Mouse (Mus musculus) gastrocnemius, postnatal 14 days (tissue): ENCODE measurements around the gene Mrpl18. TPM values are rescaled to one million over a fixed set of nuclear protein-coding genes. Genes with fewer than 3 reads are reported as not detected.
A peak's percentile ranks its signal among the peaks of the same experiment; 100 is the strongest.
"Not testable (repeated sequence)": the region's sequence is repeated elsewhere in the genome, so short reads cannot be mapped to it uniquely, and the experiment has no call there.

Experiments used
- DNase-seq: peaks from one replicate; pipeline ENCODE4 v3.0.0; 2021; ENCODE audit warnings: mixed read lengths
- intact Hi-C: fragments of 180-260 bp; cut with DNase I; formaldehyde crosslinking; loops from one replicate; pipeline ENCODE4 v1.15.1; 2025; ENCODE audit warnings: low total_unique reads
- long read RNA-seq, 2 experiments: library from polyadenylated mRNA; stranded (forward); transcript quantifications; one replicate each; pipeline ENCODE4 v2.0.0; 2021
- total RNA-seq, 2 experiments: library from RNA; stranded (reverse); gene quantifications; 2 replicates each; pipeline ENCODE4 v1.2.3; 2021

The Mrpl18 gene
- total RNA-seq = 10 to 100 TPM; 86.2 to 87.2 TPM
- long read RNA-seq, experiment 1, transcript Mrpl18-201 (4 exons, 1,219 nt) = major isoform, 99 of 108 reads
- long read RNA-seq, experiment 1, partial matches to known transcripts = 2 of 108 reads
- long read RNA-seq, experiment 1, other reads (novel, unspliced or antisense) = 7 of 108 reads
- long read RNA-seq, experiment 2, transcript Mrpl18-201 (4 exons, 1,219 nt) = major isoform, 112 of 119 reads
- long read RNA-seq, experiment 2, partial matches to known transcripts = 1 of 119 reads
- long read RNA-seq, experiment 2, other reads (novel, unspliced or antisense) = 6 of 119 reads

DNA sequence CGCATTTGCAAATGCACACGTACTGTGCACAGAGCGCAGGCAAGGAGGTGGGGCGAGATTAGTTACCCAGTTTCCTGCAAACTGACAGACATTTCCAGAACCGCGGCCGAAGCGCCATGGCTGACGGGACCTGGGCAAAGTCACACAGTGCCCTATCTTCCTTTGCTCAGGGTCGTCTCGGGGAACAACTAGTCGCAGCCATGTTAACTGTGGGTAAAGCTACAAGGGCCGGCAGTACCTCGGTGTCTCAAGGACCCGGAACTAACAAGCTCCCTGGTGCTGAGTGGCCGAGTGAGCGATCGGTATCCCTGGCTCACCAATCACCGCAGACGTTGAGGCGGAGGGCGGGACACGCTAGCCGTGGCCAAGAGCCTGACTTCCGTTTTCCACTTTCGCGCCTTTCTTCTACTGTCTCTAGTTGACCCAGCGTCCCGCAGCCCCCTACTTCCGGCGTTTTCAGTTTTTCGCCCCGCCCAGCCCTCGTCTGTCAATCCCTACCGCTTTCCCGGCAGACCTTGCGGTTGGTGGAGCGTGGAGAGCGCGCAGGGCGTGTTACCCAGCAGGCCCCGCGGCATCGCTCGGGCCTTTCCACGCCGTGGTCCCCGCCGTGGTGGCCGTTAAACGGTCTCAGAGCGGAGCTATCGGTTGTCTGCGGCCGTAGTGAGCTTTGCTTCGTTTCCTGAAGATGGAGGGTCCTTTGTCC is at the start of gene Mrpl18:
Mrpl18 (minus strand) TSS at position 465 of the 703 bp plus-strand sequence.
- intact Hi-C loops = loop anchor here (10.0 kb wide), 1 partner anchor 69 kb away; no protein-coding TSS in a partner anchor
- peak; percentile 99 for DNase-seq

- no peak for DNase-seq
- intact Hi-C loops = no loop called here
Measured at GRCm38 (mm10) chr17:12963476-12963875, 47.3 kb upstream of the Mrpl18 start.

- intact Hi-C loops = no loop called here
Measured at GRCm38 (mm10) chr17:12960331-12960873, 44.3 kb upstream of the Mrpl18 start, which contains the start of gene Acat2. TSS of gene Acat2 (minus strand) at chr17:12960747.

DNA sequence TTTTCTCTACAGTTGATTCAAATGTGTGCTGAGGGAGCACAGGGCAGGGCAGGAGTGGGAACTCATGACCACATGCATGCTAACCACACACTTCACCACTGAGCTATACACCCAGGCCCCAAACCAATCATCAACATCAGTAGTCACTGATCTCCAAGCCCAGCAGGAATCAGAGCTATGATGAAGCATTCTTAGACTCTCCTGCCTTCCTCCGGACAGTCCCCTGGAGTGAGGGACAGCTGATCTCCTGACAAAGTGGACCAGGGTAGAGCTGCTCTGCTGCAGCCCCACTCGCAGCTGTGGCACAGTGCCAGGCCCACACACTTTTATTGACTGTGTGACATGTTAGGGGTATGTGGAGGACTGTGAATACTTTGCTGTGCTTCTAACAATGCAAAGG is 43.2 kb upstream of the Mrpl18 start:
- intact Hi-C loops = not testable (repeated sequence)

More at GRCm38 (mm10) chr17:12960331-12960873, 44.3 kb upstream of the Mrpl18 start, which contains the start of gene Acat2:
- peak; percentile 92 for DNase-seq

GRCm38 (mm10) chr17:12956664-12957063 is 40.5 kb upstream of the Mrpl18 start:
- intact Hi-C loops = no loop called here
- no peak for DNase-seq

More for the DNA sequence above, 43.2 kb upstream of the Mrpl18 start:
- DNase-seq = not testable (repeated sequence)

DNA sequence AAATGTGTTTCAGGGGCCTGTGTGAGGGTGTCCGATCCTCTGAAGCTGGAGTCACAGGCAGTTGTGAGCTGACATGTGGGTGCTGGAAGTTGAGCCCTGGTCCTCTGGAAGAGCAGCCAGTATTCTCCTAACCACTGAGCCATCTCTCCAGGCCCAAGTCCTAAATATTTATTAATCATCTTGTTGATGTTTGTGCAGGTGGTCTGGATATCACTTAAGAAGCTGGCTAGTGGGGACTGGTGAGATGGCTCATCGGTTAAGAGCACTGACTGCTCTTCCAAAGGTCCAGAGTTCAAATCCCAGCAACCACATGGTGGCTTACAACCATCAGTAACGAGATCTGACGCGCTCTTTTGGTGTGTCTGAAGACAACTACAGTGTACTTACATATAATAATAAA is 33.5 kb upstream of the Mrpl18 start:
- intact Hi-C loops = no loop called here
- DNase-seq = no peak

DNA sequence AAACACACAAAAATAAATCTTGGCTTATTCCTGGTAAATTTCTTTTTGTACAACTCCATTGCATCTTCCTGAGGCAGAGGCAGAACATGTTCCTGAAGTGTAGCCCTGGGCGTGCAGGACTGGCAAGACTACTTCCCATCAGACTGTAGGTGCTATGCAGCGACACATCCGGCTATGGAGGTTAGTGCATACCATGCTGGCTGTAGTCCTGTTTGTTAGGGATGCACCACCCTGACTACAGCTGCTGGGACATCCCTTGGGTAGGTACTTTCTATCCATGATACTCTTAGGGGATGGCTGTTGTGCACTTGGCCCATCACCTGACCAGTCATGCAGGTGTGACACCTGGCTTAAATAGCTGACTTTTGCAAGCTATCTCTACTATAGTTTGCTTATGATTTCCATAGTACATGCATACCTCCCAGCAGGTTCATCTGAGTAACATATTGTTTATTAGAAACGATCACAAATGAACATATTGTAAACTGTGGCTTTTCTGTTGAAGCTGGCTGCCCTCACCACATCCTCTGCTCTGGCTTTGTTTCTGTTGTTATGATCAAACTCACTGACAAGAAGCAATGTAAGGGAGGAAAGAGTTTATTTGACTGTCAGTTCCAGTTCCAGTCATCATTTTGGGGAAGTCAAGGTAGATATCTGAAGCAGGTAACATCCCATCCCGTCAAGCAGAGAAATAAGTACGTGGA is 26.5 kb upstream of the Mrpl18 start:
- intact Hi-C loops = no loop called here
- DNase-seq = no peak

- intact Hi-C loops = no loop called here
- DNase-seq = no peak
Measured at GRCm38 (mm10) chr17:12941543-12942260, 25.6 kb upstream of the Mrpl18 start.

GRCm38 (mm10) chr17:12940151-12940805 is 24.1 kb upstream of the Mrpl18 start, which contains the start of gene Acat3:
TSS of gene Acat3 (minus strand) at chr17:12940600.
- intact Hi-C loops = no loop called here
- peak; percentile 23 for DNase-seq

DNA sequence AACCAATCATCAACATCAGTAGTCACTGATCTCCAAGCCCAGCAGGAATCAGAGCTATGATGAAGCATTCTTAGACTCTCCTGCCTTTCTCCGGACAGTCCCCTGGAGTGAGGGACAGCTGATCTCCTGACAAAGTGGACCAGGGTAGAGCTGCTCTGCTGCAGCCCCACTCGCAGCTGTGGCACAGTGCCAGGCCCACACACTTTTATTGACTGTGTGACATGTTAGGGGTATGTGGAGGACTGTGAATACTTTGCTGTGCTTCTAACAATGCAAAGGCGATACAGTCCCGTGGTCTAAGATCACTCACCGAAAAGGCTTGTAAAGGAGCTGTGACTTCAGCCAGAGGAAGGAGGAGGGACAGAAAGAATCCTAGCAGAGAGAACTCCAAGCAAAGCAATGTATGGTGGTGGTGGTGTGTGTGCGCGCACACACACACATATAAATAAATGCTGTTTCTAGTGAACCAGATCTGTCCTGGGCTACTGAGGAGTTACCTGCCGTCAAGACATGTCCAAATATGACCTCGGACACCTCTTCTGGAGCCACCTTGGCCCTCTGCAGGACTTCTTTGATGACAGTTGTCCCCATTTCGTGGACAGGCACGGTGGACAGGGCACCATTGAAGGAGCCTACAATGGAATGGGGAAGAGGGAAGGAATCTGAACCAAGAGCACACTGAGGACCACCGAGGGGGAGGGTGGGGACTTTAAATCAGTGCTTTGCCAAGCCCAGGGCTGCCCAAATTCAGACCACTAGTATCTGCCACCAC is 23.4 kb upstream of the Mrpl18 start:
- DNase-seq, intact Hi-C loops: not testable (repeated sequence)

DNA sequence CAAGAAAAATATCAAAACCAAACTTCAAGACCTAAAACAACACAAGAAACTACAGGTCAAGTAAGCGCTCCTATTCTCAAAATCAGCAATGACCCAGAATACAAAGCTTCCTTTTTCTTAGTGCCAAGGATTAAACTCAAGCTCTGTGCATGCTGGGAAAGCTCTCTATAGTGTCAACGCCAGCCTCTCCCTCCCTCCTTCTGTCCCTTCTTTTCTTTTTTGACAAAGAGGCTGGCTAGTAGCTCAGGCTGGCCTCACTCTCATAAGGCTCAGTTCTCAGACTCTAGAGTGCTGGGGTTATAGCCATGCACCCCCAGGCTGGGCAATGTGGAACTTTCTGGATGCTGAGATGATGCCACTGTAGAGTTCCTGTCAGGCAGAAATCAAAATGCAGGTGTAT is 21.9 kb upstream of the Mrpl18 start:
- DNase-seq = no peak
- intact Hi-C loops = no loop called here

GRCm38 (mm10) chr17:12937412-12937970 is 21.3 kb upstream of the Mrpl18 start:
- intact Hi-C loops = no loop called here
- DNase-seq = no peak

- DNase-seq = no peak
- intact Hi-C loops = no loop called here
Measured at GRCm38 (mm10) chr17:12935719-12936118, 19.6 kb upstream of the Mrpl18 start.

- DNase-seq, intact Hi-C loops: not testable (repeated sequence)
Measured at GRCm38 (mm10) chr17:12931576-12931975, 15.4 kb upstream of the Mrpl18 start.

DNA sequence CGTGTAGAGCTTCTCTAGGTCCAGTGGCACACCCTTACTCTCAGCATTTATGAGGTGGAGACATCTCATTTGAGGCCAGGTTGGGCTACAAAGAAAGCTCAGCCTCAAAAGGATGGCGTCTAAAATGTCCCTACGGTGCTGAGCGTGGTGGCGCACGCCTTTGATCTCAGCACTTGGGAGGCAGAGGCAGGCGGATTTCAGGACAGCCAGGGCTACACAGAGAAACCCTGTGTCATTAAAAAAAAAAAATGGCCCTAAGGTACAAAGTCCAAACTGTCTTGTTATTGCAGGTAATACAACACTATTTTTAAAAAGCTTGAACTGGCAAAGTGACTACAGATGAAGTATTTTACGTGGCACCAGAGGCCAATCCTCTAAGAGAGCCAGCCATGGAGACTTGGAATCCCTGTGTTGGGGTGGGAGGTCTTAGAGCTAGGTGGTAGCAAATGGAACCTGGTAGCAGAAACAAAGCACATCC is 9.6 kb upstream of the Mrpl18 start:
- intact Hi-C loops = no loop called here
- DNase-seq = no peak

- DNase-seq = no peak
- intact Hi-C loops = no loop called here
Measured at GRCm38 (mm10) chr17:12925001-12925400, 8.9 kb upstream of the Mrpl18 start.

GRCm38 (mm10) chr17:12921073-12921472 is 4.9 kb upstream of the Mrpl18 start:
- intact Hi-C loops = no loop called here
- no peak for DNase-seq
